Mouse (Mus musculus): ENCODE measurements around the gene Gm11437. TPM values are rescaled to one million over a fixed set of nuclear protein-coding genes. Genes with fewer than 3 reads are reported as not detected.

The Gm11437 gene
- polyA plus RNA-seq, 1 experiment = 10.0 TPM

- no peak for TF ChIP-seq CTCF (IDR thresholded peaks at IDR 0.05; ENCODE audit: extremely low read depth, insufficient read length, insufficient replicate concordance, low read depth, low read length)
- TF ChIP-seq POLR2A (IDR thresholded peaks at IDR 0.05; ENCODE audit: low read depth, low read length) = no peak
- Histone ChIP-seq H3K27me3 (ENCODE audit: control insufficient read depth, insufficient read depth, low read length) (peaks cover 3% of the 10 kb centered on the region; the same call in 1 of the 2 replicates), H3K4me1 (ENCODE audit: control insufficient read depth, insufficient read depth, insufficient read length, low read length) (peaks cover 11% of the 10 kb centered on the region; the same call in 1 of the 2 replicates), H3K4me3 (ENCODE audit: low read depth, low read length) (no peak overlapping the region), H3K27ac (ENCODE audit: insufficient read depth, low read depth, low read length) (no peak overlapping the region), H3K36me3 (ENCODE audit: control insufficient read depth, insufficient read depth, low read length) (peaks cover 6% of the 10 kb centered on the region)
- 39% methylated on average over 2 of the region's 2 CpGs for WGBS
Observed at GRCm38 (mm10) chr11:84141752-84142151, 25.5 kb downstream of the Gm11437 start.

GRCm38 (mm10) chr11:84136453-84136852 lies 30.8 kb downstream of the Gm11437 start:
- H3K27ac ChIP-seq (ENCODE audit: insufficient read depth, low read depth, low read length) = no peak overlapping the region
- H3K4me1 ChIP-seq (ENCODE audit: control insufficient read depth, insufficient read depth, insufficient read length, low read length) = no peaks in the 10 kb centered on the region
- WGBS = 90% methylated on average over 3 of the region's 3 CpGs
- no peak overlapping the region for H3K4me3 ChIP-seq (ENCODE audit: low read depth, low read length)
- peaks cover 3% of the 10 kb centered on the region; the same call in 1 of the 2 replicates for H3K27me3 ChIP-seq (ENCODE audit: control insufficient read depth, insufficient read depth, low read length)
- no peaks in the 10 kb centered on the region for H3K36me3 ChIP-seq (ENCODE audit: control insufficient read depth, insufficient read depth, low read length)
- TF ChIP-seq CTCF (IDR thresholded peaks at IDR 0.05; ENCODE audit: extremely low read depth, insufficient read length, insufficient replicate concordance, low read depth, low read length) (no peak), POLR2A (IDR thresholded peaks at IDR 0.05; ENCODE audit: low read depth, low read length) (no peak)

GRCm38 (mm10) chr11:84134331-84134860 lies 32.9 kb downstream of the Gm11437 start:
- 92% methylated on average over 2 of the region's 2 CpGs for WGBS
- TF ChIP-seq CTCF (IDR thresholded peaks at IDR 0.05; ENCODE audit: extremely low read depth, insufficient read length, insufficient replicate concordance, low read depth, low read length) = no peak
- no peak for TF ChIP-seq POLR2A (IDR thresholded peaks at IDR 0.05; ENCODE audit: low read depth, low read length)

DNA sequence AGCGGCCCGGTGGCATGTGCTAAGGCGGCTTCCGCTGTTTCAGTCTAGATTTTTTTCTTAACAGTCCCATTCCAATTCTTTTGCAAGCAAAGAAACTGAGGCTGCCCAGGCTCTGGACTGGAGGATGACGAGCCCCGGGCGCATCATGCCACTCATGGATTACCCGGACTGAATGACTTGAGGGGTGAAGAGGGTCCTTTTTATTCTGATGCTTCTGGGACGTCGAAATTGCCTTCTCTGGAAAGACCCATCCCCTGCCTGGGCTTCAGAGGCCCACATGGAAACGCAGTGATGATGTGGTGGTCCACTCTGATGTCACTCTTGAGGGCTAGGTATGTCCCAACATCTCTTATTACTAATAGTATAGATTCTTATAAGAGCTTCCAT lies 37.5 kb downstream of the Gm11437 start:
- no peak for TF ChIP-seq CTCF (IDR thresholded peaks at IDR 0.05; ENCODE audit: extremely low read depth, insufficient read length, insufficient replicate concordance, low read depth, low read length)
- TF ChIP-seq POLR2A (IDR thresholded peaks at IDR 0.05; ENCODE audit: low read depth, low read length) = no peak
- no peaks in the 10 kb centered on the region for H3K27me3 ChIP-seq (ENCODE audit: control insufficient read depth, insufficient read depth, low read length)
- 5% methylated on average over 11 of the region's 11 CpGs for WGBS
- H3K4me3 ChIP-seq (ENCODE audit: low read depth, low read length) = peak overlapping the region; percentile 83
- no peak overlapping the region for H3K27ac ChIP-seq (ENCODE audit: insufficient read depth, low read depth, low read length)
- H3K36me3 ChIP-seq (ENCODE audit: control insufficient read depth, insufficient read depth, low read length) = peaks cover 8% of the 10 kb centered on the region
- H3K4me1 ChIP-seq (ENCODE audit: control insufficient read depth, insufficient read depth, insufficient read length, low read length) = no peaks in the 10 kb centered on the region

More at GRCm38 (mm10) chr11:84134331-84134860, 32.9 kb downstream of the Gm11437 start:
- Histone ChIP-seq H3K36me3 (ENCODE audit: control insufficient read depth, insufficient read depth, low read length) (no peaks in the 10 kb centered on the region), H3K4me3 (ENCODE audit: low read depth, low read length) (no peak overlapping the region), H3K27me3 (ENCODE audit: control insufficient read depth, insufficient read depth, low read length) (peaks cover 3% of the 10 kb centered on the region; the same call in 1 of the 2 replicates), H3K4me1 (ENCODE audit: control insufficient read depth, insufficient read depth, insufficient read length, low read length) (no peaks in the 10 kb centered on the region), H3K27ac (ENCODE audit: insufficient read depth, low read depth, low read length) (no peak overlapping the region)

DNA sequence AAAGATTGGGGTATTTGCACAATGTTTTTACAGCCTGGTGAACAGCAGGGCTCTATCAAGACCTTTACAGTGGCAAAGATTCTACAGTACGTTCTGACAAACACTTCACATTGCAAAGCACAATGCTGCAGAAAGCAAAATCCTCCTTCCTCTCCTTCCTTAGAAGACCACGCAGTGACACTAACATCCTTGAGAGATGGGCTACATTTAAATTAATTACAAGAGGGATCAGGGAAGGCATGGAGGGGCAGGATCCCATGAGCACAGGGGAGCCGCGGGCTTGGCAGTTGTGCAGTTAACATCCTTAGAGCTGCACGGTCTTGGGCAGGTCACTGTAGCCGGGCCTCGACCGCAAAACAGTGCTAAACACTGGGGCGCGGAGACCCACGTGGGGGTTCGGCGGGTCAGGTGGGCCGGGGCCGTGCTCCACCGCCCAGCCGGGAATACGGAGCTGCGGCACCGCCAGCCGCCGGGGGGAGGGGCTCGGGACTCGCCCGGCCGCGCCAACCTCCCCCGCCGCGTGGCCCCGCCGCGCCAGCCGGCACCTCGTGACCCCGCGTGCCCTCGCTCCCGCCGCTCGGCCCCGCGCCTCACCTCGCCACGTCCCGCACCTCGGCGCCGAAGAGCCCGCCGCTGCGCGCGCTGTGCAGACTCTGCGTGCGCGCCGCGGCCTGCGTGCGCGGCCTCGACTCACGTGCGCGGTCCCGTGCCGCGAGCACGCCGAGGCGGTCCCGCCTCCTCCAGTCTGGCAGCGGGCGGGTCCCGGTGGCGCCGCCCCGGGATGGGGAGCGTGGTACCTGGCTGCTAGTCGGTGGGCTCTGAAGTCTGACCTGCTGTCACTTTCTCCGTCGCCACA lies 38.1 kb downstream of the Gm11437 start, which contains the start of the genes Tada2a and Acaca:
Gene Tada2a, minus strand, starts transcription at position 658 of the 856 bp plus-strand sequence.
Gene Acaca, plus strand, starts transcription at position 730 of the 856 bp plus-strand sequence.
- Histone ChIP-seq H3K27ac (ENCODE audit: insufficient read depth, low read depth, low read length) (no peak within 1 kb of the TSS), H3K4me1 (ENCODE audit: control insufficient read depth, insufficient read depth, insufficient read length, low read length) (no peaks in the 10 kb centered on the region)
- TF ChIP-seq POLR2A (IDR thresholded peaks at IDR 0.05; ENCODE audit: low read depth, low read length) = no peak
- TF ChIP-seq CTCF (IDR thresholded peaks at IDR 0.05; ENCODE audit: extremely low read depth, insufficient read length, insufficient replicate concordance, low read depth, low read length) = no peak

DNA sequence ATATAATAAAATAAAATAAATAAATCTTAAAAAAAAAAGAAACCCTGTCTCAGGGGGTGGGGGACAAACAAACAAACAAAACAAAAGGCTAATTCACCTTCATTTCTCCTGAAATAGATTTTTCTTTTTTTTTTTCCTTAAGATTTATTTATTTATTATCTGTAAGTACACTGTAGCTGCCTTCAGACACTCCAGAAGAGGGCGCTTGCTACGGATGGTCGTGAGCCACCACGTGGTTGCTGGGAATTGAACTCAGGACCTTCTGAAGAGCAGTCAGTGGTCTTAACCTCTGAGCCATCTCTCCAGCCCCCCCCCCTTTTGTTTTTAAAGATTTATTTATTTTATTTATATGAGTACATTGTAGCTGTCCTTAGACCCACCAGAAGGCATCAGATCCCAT lies 39.3 kb downstream of the Gm11437 start:
- Histone ChIP-seq H3K36me3 (ENCODE audit: control insufficient read depth, insufficient read depth, low read length) (peaks cover 10% of the 10 kb centered on the region), H3K4me1 (ENCODE audit: control insufficient read depth, insufficient read depth, insufficient read length, low read length) (no peaks in the 10 kb centered on the region), H3K27me3 (ENCODE audit: control insufficient read depth, insufficient read depth, low read length) (no peaks in the 10 kb centered on the region), H3K4me3 (ENCODE audit: low read depth, low read length) (no peak overlapping the region), H3K27ac (ENCODE audit: insufficient read depth, low read depth, low read length) (no peak overlapping the region)
- 55% methylated on average over 4 of the region's 4 CpGs for WGBS
- no peak for TF ChIP-seq CTCF (IDR thresholded peaks at IDR 0.05; ENCODE audit: extremely low read depth, insufficient read length, insufficient replicate concordance, low read depth, low read length)
- no peak for TF ChIP-seq POLR2A (IDR thresholded peaks at IDR 0.05; ENCODE audit: low read depth, low read length)

More for the DNA sequence above, 38.1 kb downstream of the Gm11437 start, which contains the start of the genes Tada2a and Acaca:
- H3K4me3 ChIP-seq (ENCODE audit: low read depth, low read length) = peak within 1 kb of the TSS; percentile 83
- H3K36me3 ChIP-seq (ENCODE audit: control insufficient read depth, insufficient read depth, low read length) = peaks cover 10% of the 10 kb centered on the region
- no peaks in the 10 kb centered on the region for H3K27me3 ChIP-seq (ENCODE audit: control insufficient read depth, insufficient read depth, low read length)
- under 1% methylated on average over 82 of the region's 83 CpGs for WGBS

Data from small intestine, adult 2 months (tissue).